Mouse (Mus musculus): ENCODE measurements around the gene Slc20a1.
A peak's percentile ranks its signal among the peaks of the same experiment; 100 is the strongest.

Gene Slc20a1

GRCm38 (mm10) chr2:129228571-129228970, 30.0 kb downstream of the Slc20a1 start:
- no peak for DNase-seq

GRCm38 (mm10) chr2:129229316-129229715, 30.8 kb downstream of the Slc20a1 start:
- DNase-seq = no peak

- DNase-seq = no peak
These were observed 33.5 kb downstream of the Slc20a1 start for GRCm38 (mm10) chr2:129232023-129232422.

GRCm38 (mm10) chr2:129232484-129232883, 33.9 kb downstream of the Slc20a1 start:
- DNase-seq = no peak

- no peak for DNase-seq
These were observed 34.7 kb downstream of the Slc20a1 start for GRCm38 (mm10) chr2:129233218-129233617.

GRCm38 (mm10) chr2:129233803-129234477, 35.4 kb downstream of the Slc20a1 start:
- no peak for DNase-seq

GRCm38 (mm10) chr2:129234731-129235130, 36.2 kb downstream of the Slc20a1 start:
- DNase-seq = no peak

GRCm38 (mm10) chr2:129236526-129236925, 38.0 kb downstream of the Slc20a1 start:
- no peak for DNase-seq

GRCm38 (mm10) chr2:129240726-129241432, 42.3 kb downstream of the Slc20a1 start:
- DNase-seq = no peak

- no peak for DNase-seq
These were observed 43.6 kb downstream of the Slc20a1 start for GRCm38 (mm10) chr2:129241845-129242833.

- DNase-seq = no peak
These were observed 44.4 kb downstream of the Slc20a1 start for GRCm38 (mm10) chr2:129243005-129243404.

GRCm38 (mm10) chr2:129243786-129244185, 45.2 kb downstream of the Slc20a1 start:
- DNase-seq = peak; percentile 23 to 37

GRCm38 (mm10) chr2:129244446-129245120, 46.0 kb downstream of the Slc20a1 start:
- DNase-seq = no peak

GRCm38 (mm10) chr2:129245618-129246017, 47.1 kb downstream of the Slc20a1 start:
- no peak for DNase-seq

GRCm38 (mm10) chr2:129246436-129246835, 47.9 kb downstream of the Slc20a1 start:
- no peak for DNase-seq

GRCm38 (mm10) chr2:129246924-129247323, 48.4 kb downstream of the Slc20a1 start:
- no peak for DNase-seq

- no peak for DNase-seq
These were observed 49.1 kb downstream of the Slc20a1 start for GRCm38 (mm10) chr2:129247707-129248121.

GRCm38 (mm10) chr2:129249321-129249720, 50.8 kb downstream of the Slc20a1 start:
- DNase-seq = no peak

- no peak for DNase-seq
These were observed 54.5 kb downstream of the Slc20a1 start for GRCm38 (mm10) chr2:129252836-129253630.

- DNase-seq = no peak
These were observed 55.0 kb downstream of the Slc20a1 start for GRCm38 (mm10) chr2:129253631-129253970.

GRCm38 (mm10) chr2:129254076-129254475, 55.5 kb downstream of the Slc20a1 start:
- no peak for DNase-seq

- no peak for DNase-seq
These were observed 57.4 kb downstream of the Slc20a1 start for GRCm38 (mm10) chr2:129256006-129256405.

Data from cerebellum, adult 18-20 months (tissue).